Mouse (Mus musculus): ENCODE measurements around the gene Wwc1. TPM values are rescaled to one million over a fixed set of nuclear protein-coding genes. Genes with fewer than 3 reads are reported as not detected.

Gene Wwc1
- polyA plus RNA-seq, 1 experiment from 2014 or later = 9.5 TPM

Other genes with a start within 250 kb of the Wwc1 start
- 13.9 and 22.8 TPM in 2 replicates for gene Pank3, start 211.0 kb downstream of the Wwc1 start, polyA plus RNA-seq (2014; fragmentation: Nextera tagmentation; extraction: Ambion mirVana)
- not detected in 2 replicates for gene Fbll1, start 181.6 kb downstream of the Wwc1 start, polyA plus RNA-seq (2014; fragmentation: Nextera tagmentation; extraction: Ambion mirVana)
- 108 TPM in 2 replicates for gene Rars, start 146.0 kb downstream of the Wwc1 start, polyA plus RNA-seq (2014; fragmentation: Nextera tagmentation; extraction: Ambion mirVana)

Data from kidney, embryonic 14.5 days (tissue).